Mouse (Mus musculus) kidney, postnatal 10 days (tissue): ENCODE data around the gene Megf6.

ENCODE experiments used
- DNase-seq: peaks from one replicate; pipeline ENCODE4 v3.0.0; 2021; ENCODE audit warnings: mixed read lengths

The Megf6 gene

DNA sequence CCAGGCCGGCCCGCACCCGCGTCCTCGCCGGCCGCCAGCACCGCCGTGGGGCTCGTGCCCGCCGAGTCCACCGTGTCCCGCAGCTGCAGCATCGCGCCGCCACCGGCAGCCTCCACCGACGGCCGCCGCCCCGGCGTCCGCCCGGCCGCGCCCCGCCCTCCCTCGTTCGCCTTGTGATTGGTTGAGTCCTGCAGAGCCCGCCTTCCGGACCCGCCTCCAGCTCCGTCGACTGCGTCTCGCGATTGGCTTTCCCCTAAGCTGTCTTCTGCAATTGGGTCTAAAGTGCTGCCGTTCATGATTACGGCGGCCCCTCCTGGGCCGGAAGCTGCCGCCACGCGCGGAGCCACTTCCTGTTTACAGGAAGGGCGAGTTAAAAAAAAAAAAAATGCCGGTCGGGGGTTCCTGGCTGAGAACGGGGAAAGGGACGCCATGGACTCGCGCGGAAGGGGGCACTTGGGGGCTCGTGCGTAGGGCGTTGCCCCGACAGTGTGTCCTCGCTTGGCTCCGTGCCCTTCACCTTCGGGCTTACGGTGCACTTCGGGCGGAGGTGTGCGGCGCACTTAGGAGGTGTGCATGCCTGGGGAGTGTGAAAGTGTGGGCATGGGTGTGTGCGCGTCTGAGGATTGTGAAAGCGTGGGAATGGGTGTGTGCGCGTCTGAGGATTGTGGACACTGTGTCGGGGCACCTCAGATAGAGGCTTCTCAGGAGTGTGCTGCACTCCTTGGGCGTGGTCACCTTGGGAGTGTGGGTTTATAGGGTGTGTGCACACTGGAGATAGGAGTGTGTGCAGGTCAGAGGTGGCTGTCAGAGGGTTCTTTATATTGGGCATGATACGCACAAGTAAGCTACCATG, 9.8 kb upstream of the Megf6 start, which contains the start of gene Tprgl:
Gene Tprgl, minus strand, starts transcription at position 129 of the 853 bp plus-strand sequence.
- peak; percentile 98 for DNase-seq

DNA sequence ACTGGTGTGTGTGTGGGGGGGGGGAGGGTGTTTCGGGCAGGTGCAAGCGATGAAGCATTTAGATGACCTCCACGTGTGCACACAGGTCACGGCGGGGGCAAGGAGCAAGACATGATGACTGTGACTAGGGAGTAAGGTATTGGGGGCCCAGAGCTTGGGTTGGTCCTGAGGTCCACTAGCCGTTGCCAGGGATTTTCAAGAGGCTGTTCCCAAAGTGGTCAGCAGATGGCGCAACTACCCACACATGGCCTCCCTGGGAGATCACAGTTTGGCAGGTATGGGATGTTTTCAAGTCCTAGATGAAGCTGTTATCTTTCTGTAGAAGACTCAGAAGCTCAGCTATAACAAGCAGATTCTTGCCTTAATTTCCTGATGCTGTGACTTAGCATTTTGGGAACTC, 7.2 kb upstream of the Megf6 start:
- peak; percentile 86 for DNase-seq

DNA sequence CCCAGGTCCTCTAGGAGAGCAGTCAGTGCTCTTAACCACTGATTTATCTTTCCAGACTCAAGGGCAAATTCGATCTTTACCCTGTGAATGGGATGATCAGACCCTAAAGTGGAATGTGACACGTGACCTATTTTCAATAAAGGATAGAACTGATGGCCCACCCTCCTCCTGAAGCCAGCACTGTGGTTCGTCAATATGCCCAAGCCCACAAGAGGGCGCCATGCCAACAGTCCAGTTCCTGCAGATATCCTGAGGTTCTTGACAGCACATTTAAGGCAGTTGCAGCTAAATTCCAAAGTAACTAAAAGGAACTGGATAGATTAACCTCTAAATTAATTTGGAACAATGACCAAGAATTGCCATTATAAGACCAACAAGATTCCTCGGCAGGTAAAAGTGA, 3.5 kb upstream of the Megf6 start:
- peak; percentile 86 for DNase-seq

- no peak for DNase-seq
These were observed 509 bp upstream of the Megf6 start for GRCm38 (mm10) chr4:154170021-154170420.

DNA sequence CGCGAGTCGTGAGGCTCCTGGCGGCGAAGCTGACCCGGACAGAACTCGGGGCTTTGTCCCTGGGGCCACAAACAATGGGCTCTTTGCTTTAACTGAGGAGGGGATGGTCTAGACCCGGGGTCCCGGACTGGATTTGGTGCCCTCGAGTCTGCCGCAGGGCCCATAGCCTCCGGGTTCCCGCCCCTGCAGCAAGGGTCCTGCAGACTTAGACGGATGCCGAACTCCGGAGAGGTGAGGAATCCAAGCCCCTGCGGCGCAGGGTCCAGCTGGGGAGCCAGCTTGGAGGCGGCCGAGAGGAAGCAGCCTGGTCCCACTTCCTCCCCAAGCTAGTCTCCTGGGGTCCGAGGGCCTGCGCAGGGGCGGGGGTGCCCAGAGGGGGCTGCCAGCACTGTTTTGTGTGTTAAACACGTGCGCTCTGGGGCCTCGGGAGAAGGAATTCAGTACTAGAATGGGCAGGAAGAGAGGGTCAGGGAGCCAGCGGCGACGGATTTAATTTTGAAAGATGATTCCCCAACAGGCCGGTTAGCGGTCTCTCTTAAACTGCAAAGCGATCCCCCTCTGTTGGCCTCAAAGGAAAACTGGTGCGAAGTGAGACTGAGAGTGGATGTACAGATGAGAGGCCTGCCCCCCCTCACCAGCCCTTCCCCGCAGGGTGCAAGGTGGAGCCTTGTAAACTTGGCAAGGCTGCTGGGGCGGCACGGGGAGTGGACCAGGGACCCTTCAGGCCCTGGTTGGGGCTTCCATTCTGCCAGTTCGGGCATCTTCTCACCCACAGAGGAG, 811 bp downstream of the Megf6 start:
- DNase-seq, result peak; percentile 33

GRCm38 (mm10) chr4:154171931-154172604, 1.5 kb downstream of the Megf6 start:
- DNase-seq, result no peak

DNA sequence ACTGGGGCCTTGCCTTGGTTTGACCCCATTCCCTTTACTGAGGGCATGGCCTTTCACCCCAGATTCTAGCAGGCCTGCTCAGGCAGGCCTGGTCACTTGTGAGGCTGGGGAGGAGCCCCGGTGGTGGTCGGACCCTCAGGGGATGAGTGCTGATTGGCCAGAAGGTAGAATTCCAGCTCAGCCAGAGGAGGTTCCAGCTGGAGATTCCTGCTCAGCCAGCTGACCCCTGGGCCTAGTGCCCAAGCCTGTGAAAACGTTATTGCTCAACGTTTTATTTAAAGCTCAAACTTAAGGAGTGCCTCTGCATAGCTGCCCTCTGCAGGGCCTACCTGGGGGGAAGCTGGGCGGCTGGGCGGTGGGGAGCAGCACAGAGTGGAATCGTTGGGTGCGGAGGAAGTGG, 6.7 kb downstream of the Megf6 start:
- DNase-seq, result peak; percentile 41

DNA sequence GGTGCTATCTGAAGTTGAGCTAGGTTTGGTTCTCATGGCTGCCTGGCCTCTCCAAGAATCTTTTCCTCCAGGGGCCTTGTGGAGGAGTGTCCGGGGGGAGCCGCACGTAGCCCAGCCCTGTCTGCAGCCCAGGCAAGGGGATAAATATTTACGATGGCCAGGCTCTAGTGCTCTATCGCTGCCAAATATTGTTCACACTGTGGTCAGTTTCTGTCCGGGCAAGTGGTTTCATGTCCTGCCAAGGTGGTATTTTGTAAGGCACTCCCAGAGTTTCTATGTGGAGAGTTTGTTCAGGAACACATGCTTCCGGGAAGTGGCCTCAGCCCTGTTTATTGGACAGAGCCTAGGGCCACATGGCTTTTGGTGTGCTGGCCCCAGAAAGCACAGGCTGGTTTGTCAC, 10.5 kb downstream of the Megf6 start:
- DNase-seq, result no peak

DNA sequence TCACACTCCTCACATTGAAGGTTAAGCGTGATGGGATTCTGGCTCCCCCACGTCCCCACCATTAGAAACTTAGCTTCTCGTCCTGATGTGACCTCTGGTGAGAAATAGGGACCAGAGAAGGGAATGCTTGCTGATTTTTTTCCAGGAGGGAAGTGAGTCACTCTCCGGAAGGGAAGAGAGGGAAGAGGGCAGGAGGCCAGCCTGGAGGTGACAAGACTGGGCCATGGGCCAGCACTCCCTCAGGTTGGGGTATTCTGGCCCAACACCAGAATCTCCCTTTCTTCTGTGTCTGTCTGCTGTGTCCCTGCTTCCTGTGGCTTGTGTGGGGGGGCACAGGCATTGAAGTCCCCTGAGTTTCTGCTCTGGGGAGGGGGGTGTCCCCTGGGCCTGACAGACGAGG, 13.0 kb downstream of the Megf6 start:
- peak; percentile 54 for DNase-seq

- no peak for DNase-seq
These were observed 14.5 kb downstream of the Megf6 start for GRCm38 (mm10) chr4:154185001-154185400.

GRCm38 (mm10) chr4:154186002-154186537, 15.5 kb downstream of the Megf6 start:
- DNase-seq, result no peak

DNA sequence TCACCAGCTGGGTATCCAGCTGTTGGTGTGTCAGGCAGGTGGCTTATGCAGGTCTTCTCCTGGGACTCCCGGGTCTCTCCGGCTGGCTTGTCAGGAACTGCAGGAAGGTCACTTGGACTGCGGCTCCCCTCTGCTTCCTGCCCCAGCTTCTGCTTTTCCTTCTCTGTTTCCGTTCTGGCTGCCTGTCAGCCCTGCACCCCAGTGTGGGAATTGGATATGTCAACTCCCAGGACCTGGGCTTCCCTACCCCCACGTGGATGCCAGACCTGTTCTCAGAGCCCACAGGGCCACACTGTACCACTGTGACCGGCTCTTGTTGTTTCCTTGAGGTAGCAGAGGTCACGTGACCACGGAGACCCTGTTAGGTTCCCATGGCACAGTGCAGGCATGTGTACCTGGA, 18.4 kb downstream of the Megf6 start:
- DNase-seq, result peak; percentile 44

DNA sequence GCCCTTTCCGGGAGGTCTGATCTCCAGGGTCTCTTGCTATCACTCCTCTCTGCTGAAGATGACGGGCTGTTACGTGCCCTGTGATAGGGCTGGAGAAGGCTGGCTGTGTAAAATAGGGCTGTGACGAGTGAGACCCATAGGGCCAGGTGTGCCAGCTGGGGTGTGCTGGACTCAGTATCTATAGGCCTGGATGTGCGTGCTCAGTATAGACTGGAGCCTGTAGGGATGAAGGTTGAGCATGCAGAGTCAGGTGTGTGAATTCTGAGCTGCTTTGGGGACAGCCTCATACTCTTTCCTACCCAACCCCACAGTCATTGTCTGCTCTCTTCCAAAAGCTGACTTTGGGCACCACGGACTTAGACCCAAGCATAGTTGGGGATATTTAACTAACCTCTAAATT, 27.4 kb downstream of the Megf6 start:
- no peak for DNase-seq

DNA sequence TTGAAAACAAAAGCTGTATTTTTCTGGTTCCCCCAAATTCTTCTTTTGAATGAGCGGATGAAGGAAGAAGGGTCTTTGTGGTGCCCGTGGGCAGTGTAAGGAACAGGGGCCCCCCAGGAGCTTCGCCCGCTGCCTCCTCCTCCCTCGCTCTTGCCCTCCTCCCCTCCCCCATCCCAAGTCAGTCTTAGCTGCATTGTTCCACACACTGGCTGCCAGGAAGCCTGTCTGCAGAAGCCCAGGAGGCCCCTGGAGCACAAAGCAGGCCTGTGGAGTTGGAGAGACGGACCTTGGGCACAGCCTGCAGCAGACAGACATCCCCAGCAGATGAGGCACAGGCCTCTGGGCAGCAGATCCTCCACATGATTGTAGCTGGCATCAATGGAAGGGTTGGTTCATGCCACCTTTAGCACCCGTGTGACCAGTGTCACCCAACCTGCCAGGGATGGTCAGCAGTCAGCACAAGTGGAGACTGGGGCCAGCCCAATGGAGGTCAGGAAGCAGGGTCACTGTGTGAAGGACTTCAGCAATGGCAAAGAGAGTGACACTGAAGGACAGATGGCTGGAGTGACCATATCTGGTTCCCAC, 27.9 kb downstream of the Megf6 start:
- DNase-seq, result no peak

- no peak for DNase-seq
These were observed 31.0 kb downstream of the Megf6 start for GRCm38 (mm10) chr4:154201511-154201910.

- DNase-seq, result no peak
These were observed 34.0 kb downstream of the Megf6 start for GRCm38 (mm10) chr4:154204532-154204931.

DNA sequence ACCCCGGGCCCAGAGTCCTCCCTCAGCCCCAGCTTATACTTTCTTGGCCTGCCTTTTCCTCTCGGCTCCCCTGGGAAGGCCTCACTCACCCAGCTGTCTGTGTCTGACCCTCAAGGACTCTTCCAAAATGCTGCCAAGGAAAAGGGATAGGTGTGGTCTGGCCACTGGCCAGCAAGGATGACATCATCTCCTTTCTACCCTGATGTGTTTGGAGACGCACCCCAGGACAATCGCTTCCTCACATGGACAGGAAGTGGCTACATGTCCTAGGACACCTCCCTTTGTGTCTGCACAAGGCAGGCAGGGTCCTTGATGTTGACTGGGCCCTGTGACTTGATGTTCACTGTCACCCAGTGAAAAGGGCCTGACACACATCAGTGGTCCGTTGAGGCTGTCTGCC, 34.9 kb downstream of the Megf6 start:
- peak; percentile 72 for DNase-seq

DNA sequence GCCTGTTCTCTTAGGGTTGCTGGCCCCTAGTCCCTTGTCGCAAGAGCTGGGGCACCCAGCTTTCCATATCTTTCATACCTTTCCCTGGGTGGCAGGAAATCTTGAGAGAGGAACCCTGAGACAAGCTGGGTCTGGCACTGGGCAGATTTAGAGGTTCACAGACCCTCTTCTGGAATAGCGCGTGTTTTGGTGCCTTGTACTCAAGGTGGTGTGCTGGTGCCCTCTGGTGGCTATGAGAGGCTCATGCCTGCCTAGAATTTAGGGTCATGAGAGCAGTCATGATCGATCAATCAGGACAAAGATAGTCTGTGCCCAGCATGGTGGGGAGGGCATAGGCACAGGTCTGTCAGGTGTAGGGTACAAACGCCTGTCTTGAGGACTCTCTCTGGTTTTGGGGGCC, 36.7 kb downstream of the Megf6 start:
- peak; percentile 81 for DNase-seq

GRCm38 (mm10) chr4:154209054-154209453, 38.5 kb downstream of the Megf6 start:
- no peak for DNase-seq

DNA sequence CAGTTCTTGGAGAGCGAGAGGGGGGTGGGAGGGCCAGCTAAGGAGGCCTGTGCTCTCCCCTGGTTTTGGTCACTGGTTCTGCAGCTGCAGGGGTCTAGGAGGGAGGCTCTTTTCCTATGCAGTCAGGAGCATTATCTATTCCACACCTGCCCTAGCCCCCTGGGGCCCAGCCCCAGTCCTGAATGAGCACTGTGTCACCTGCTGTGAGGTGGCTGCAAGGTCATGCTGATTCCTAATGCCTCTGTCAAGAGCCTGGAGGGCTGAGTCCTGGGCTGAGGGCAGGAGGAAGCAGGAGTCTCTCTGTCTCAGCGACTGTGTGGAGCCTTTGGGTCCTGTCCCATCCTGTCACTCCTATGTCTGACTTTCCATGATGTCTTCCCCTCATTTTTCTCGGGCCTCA, 39.3 kb downstream of the Megf6 start:
- DNase-seq, result no peak

DNA sequence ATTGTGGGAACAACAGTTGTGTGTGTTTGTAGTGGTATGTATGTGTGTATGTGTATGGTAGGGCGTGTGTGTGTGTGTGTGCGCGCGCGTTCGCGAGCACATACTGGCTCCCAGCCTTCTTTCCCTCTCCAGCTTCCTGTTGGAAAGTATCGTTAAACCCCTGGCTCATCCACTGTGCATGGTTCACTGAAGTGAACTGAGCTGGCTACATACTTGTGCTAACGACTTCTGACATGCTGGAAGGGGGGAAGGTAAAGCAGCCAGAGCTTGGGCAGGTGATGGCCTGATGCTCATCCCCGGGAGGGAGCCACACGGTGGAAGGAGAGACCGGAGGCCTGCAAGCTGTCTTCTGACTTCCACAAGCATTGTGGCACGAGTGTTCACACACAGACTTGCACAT, 40.9 kb downstream of the Megf6 start:
- no peak for DNase-seq

DNA sequence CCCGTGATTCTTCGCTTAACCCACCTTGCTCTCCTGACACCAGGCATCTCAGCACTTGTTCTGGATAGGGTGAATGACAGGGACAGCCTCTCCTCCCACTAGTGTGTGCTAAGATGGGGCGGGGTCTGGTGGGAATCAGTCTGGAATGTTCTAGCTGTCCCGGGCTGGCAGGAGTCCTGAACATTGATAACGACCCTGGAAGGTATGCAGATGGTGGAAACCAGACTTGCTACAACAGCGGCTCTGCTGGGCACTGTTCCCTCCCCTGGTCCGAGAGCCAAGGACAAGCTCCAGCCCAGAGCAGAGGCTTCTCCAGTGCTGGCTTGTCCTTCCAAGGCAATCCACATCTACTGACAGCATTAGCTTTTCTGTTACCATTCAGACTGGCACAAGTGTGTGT, 43.1 kb downstream of the Megf6 start:
- DNase-seq, result no peak

- no peak for DNase-seq
These were observed 43.5 kb downstream of the Megf6 start for GRCm38 (mm10) chr4:154214075-154214474.
